In genomic region chr17:62064939-62065338, GRCm38 (mm10) we compare ENCODE assay signal across 27 mouse cellular contexts.
"Had no signal": no experiment of that assay in that cellular context is flagged by ENCODE, and none has a peak within 500 bp of the region (broad histone marks: within the 10 kb centered on the region; RNA-seq: fewer than 3 reads in every experiment).

No protein-coding gene starts in this region.

- H3K4me3 ChIP-seq: embryonic facial prominence, embryonic 10.5 days; embryonic facial prominence, embryonic 12.5 days; embryonic facial prominence, embryonic 13.5 days; embryonic facial prominence, embryonic 15.5 days; erythroblast, embryonic 14.5 days; forebrain, embryonic 10.5 days; forebrain, embryonic 12.5 days; forebrain, embryonic 13.5 days; forebrain, embryonic 15.5 days; gastrocnemius, adult 2 months; heart, adult 2 months had no signal

- DNase-seq: cerebellum, adult 9-10 months; cerebellum, adult 9-11 months; cerebellum, postnatal 10 days; cerebellum, postnatal 14 days; cerebellum, postnatal 25 days; cerebellum, postnatal 36 days; embryo, embryonic 11 days; forebrain, postnatal 0 days; gastrocnemius, adult 2 months; gastrocnemius, postnatal 10 days; gastrocnemius, postnatal 14 days; gastrocnemius, postnatal 25 days; gastrocnemius, postnatal 36 days; heart, adult 11 months; heart, adult 18-20 months; heart, adult 2 months had no signal

- H3K36me3 ChIP-seq: embryonic facial prominence, embryonic 10.5 days; embryonic facial prominence, embryonic 12.5 days; embryonic facial prominence, embryonic 13.5 days; embryonic facial prominence, embryonic 15.5 days; forebrain, embryonic 10.5 days; forebrain, embryonic 12.5 days; forebrain, embryonic 15.5 days had no signal

- H3K4me1 ChIP-seq: embryonic facial prominence, embryonic 10.5 days; embryonic facial prominence, embryonic 12.5 days; embryonic facial prominence, embryonic 13.5 days; embryonic facial prominence, embryonic 15.5 days; forebrain, embryonic 10.5 days; forebrain, embryonic 12.5 days; forebrain, embryonic 13.5 days; forebrain, embryonic 15.5 days had no signal

- H3K9ac ChIP-seq: embryonic facial prominence, embryonic 12.5 days; embryonic facial prominence, embryonic 13.5 days; embryonic facial prominence, embryonic 15.5 days; forebrain, embryonic 12.5 days; forebrain, embryonic 13.5 days; forebrain, embryonic 15.5 days; forebrain, postnatal 0 days had no signal

- H3K4me2 ChIP-seq: embryonic facial prominence, embryonic 12.5 days; embryonic facial prominence, embryonic 13.5 days; embryonic facial prominence, embryonic 15.5 days; forebrain, embryonic 12.5 days; forebrain, embryonic 13.5 days; forebrain, embryonic 15.5 days had no signal

- H3K27ac ChIP-seq: embryonic facial prominence, embryonic 10.5 days; embryonic facial prominence, embryonic 12.5 days; embryonic facial prominence, embryonic 13.5 days; embryonic facial prominence, embryonic 15.5 days; forebrain, embryonic 10.5 days; forebrain, embryonic 12.5 days; forebrain, embryonic 13.5 days; forebrain, embryonic 15.5 days; gastrocnemius, adult 2 months; heart, adult 2 months had no signal

- H3K9me3 ChIP-seq: embryonic facial prominence, embryonic 10.5 days; embryonic facial prominence, embryonic 12.5 days; embryonic facial prominence, embryonic 13.5 days; embryonic facial prominence, embryonic 15.5 days; forebrain, embryonic 10.5 days; forebrain, embryonic 12.5 days; forebrain, embryonic 13.5 days; forebrain, embryonic 15.5 days had no signal

- H3K27me3 ChIP-seq: embryonic facial prominence, embryonic 12.5 days; embryonic facial prominence, embryonic 13.5 days; embryonic facial prominence, embryonic 15.5 days; forebrain, embryonic 12.5 days; forebrain, embryonic 13.5 days; forebrain, embryonic 15.5 days had no signal

- ATAC-seq: forebrain, embryonic 13.5 days; forebrain, embryonic 14.5 days; forebrain, embryonic 15.5 days; forebrain, embryonic 16.5 days; forebrain, postnatal 0 days had no signal
